Mouse (Mus musculus): ENCODE results near the gene Comt. TPM values are rescaled to one million over a fixed set of nuclear protein-coding genes. Genes with fewer than 3 reads are reported as not detected.

Comt gene
- polyA plus RNA-seq, 1 experiment = 53.8 TPM

DNA sequence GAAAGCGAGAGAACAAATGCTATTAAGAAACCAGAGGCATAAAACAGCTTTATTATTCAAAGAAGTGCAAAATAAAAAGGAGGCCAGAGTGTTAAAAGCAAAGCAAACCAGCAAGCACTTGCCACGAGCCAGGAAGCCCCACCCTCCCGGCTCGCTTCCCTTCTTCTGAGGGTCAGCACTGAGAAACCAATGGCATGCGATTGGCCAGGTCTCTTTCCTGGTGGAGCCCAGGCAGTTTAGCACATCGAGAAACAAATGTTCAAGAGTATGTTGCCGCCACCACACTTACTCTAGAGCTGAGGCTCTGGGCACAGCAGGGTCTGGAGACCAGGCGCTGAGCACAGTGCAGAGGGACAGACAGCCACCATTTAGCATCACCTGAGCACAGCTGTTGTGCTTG, 35.9 kb upstream of the Comt start:
- TF ChIP-seq POLR2A (IDR thresholded peaks at IDR 0.05; ENCODE audit: borderline replicate concordance, control insufficient read depth, low read depth, low read length) (no peak), CTCF (IDR thresholded peaks at IDR 0.05; ENCODE audit: control insufficient read depth, insufficient read depth, low read length) (no peak)

DNA sequence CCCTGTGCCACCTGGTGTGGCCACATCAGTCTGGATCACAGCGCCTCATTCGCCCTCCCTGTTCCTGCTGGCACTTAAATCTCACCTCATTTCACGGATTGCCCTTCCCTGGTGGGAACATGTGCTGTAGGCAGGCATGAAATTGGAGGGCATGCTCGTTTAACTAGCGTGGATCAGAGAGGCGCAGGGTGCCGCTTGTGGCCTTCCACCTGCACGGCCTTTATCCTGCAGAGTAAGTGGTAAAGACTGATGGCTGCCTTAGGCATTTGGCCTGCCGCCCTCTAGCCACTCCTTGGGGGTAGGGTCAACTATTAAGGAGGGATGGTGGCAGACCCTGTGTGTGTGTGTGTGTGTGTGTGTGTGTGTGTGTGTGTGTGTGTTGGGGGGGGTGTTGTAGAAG, 35.4 kb upstream of the Comt start:
- Histone ChIP-seq H3K27ac (ENCODE audit: control insufficient read depth, insufficient read depth, low read depth, low read length, poor library complexity) (no peak overlapping the region), H3K4me1 (ENCODE audit: control insufficient read depth, insufficient read depth, low read length) (peaks cover 1% of the 10 kb centered on the region; the same call in 1 of the 2 replicates), H3K4me3 (replicated peaks; ENCODE audit: control insufficient read depth, low read depth, low read length) (no peak overlapping the region)
- no peak for TF ChIP-seq CTCF (IDR thresholded peaks at IDR 0.05; ENCODE audit: control insufficient read depth, insufficient read depth, low read length)
- TF ChIP-seq POLR2A (IDR thresholded peaks at IDR 0.05; ENCODE audit: borderline replicate concordance, control insufficient read depth, low read depth, low read length) = no peak
- 90% methylated on average over 9 of the region's 9 CpGs for WGBS

More for the DNA sequence above, 35.9 kb upstream of the Comt start:
- Histone ChIP-seq H3K4me3 (replicated peaks; ENCODE audit: control insufficient read depth, low read depth, low read length) (no peak overlapping the region), H3K4me1 (ENCODE audit: control insufficient read depth, insufficient read depth, low read length) (peaks cover 1% of the 10 kb centered on the region; the same call in 1 of the 2 replicates), H3K27ac (ENCODE audit: control insufficient read depth, insufficient read depth, low read depth, low read length, poor library complexity) (no peak overlapping the region)
- WGBS = 58% methylated on average over 8 of the region's 8 CpGs

DNA sequence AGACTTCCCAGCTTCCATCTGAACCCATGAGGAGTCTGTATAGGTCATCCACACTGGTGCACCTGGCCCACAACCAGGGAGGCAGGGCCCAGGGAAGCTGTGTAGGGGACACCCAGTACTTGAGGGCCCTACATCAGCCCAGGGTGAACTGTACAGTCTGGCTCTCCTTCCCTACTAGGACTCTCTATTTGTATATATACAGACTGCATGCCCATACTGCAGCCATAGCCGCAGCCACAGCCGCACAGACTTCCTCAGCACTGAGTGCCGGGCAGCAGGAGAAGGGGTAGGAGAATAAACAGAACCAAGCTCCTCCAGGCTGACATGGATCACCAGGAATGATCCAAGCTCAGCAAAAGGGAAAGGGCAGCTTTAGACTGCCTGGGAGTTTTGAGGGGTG, 34.2 kb upstream of the Comt start:
- peaks cover 1% of the 10 kb centered on the region; the same call in 1 of the 2 replicates for H3K4me1 ChIP-seq (ENCODE audit: control insufficient read depth, insufficient read depth, low read length)
- no peak for TF ChIP-seq CTCF (IDR thresholded peaks at IDR 0.05; ENCODE audit: control insufficient read depth, insufficient read depth, low read length)
- no peak for TF ChIP-seq POLR2A (IDR thresholded peaks at IDR 0.05; ENCODE audit: borderline replicate concordance, control insufficient read depth, low read depth, low read length)

DNA sequence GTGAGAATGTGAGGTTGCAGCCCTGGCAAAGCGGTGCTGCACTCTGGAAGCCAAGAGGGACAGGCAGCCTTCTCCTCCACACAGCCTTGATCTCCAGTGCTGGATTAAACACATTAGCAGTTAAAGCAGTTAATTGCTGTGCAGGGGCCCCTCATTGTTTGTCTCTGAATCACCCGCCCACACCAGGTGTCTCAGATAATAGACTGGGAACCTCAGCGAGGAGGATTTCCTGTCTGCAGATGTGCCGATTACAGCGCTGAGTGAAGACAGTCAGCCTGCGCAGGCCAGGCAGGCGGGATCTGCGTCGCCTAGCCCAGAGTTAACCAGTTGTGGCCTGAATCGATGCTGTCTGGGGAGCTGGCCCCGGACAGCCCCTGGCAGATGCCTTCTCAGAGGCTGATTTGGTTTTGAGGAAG, 33.3 kb upstream of the Comt start:
- Histone ChIP-seq H3K4me1 (ENCODE audit: control insufficient read depth, insufficient read depth, low read length) (peaks cover 1% of the 10 kb centered on the region; the same call in 1 of the 2 replicates), H3K4me3 (replicated peaks; ENCODE audit: control insufficient read depth, low read depth, low read length) (no peak overlapping the region), H3K27ac (ENCODE audit: control insufficient read depth, insufficient read depth, low read depth, low read length, poor library complexity) (peak overlapping the region; percentile 47; the same call in 1 of the 2 replicates)
- WGBS = 10% methylated on average over 11 of the region's 11 CpGs
- TF ChIP-seq CTCF (IDR thresholded peaks at IDR 0.05; ENCODE audit: control insufficient read depth, insufficient read depth, low read length) (no peak), POLR2A (IDR thresholded peaks at IDR 0.05; ENCODE audit: borderline replicate concordance, control insufficient read depth, low read depth, low read length) (peak; percentile 29; the same call in 1 of the 2 replicates)

More for the DNA sequence above, 34.2 kb upstream of the Comt start:
- H3K4me3 ChIP-seq (replicated peaks; ENCODE audit: control insufficient read depth, low read depth, low read length) = no peak overlapping the region
- 96% methylated on average over 3 of the region's 3 CpGs for WGBS
- H3K27ac ChIP-seq (ENCODE audit: control insufficient read depth, insufficient read depth, low read depth, low read length, poor library complexity) = no peak overlapping the region

DNA sequence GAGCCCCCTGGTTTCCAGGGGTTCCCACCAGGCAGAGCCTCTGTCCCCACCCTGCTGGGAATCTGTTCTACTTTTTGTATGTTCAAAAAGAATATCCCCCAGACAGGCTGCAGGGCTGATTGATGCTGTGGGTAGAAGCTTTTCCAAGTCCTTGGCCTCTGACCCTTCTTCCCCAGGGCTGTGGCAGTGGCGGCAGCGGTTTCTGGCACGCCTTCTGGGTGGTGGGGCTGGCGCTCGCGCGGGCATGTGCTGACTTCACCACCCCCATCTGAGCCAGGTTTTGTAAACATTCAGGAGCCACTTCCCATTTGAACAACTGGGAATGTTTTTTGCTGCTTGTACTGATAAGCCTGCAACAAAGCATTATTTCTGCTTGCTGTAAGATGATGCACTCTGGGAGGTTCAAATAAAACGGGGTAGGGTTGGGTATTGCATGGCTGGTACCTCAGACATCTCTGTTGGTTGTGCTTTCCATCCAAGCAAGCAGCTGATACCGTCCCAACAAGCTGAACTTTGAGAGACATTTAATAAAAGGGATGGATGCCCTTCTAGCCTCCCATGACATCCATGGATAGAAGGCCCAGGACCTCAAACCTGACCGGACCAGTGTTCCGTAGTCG, 32.8 kb upstream of the Comt start:
- peak overlapping the region; percentile 47; the same call in 1 of the 2 replicates for H3K27ac ChIP-seq (ENCODE audit: control insufficient read depth, insufficient read depth, low read depth, low read length, poor library complexity)
- TF ChIP-seq CTCF (IDR thresholded peaks at IDR 0.05; ENCODE audit: control insufficient read depth, insufficient read depth, low read length) (no peak), POLR2A (IDR thresholded peaks at IDR 0.05; ENCODE audit: borderline replicate concordance, control insufficient read depth, low read depth, low read length) (no peak)
- 34% methylated on average over 12 of the region's 12 CpGs for WGBS
- H3K4me3 ChIP-seq (replicated peaks; ENCODE audit: control insufficient read depth, low read depth, low read length) = no peak overlapping the region
- peaks cover 1% of the 10 kb centered on the region; the same call in 1 of the 2 replicates for H3K4me1 ChIP-seq (ENCODE audit: control insufficient read depth, insufficient read depth, low read length)

DNA sequence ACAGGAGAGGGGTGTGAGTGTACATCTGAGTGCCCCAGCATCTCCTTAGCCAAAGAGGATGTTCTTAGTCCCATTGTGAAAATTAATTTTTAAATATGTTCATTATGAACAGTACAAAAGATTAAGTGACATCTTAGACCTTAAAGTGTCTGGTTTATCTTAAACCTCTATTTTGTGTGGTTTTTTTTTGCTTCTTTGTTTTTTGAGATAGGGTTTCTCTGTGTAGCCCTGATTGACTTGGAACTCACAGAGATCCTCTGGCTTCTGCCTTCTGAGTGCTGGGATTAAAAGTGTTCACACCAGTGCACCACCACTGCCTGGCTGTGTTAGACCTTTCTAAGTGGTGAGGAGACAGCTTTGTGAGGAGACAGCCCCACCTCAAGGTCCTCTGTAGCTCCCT, 32.0 kb upstream of the Comt start:
- no peak overlapping the region for H3K27ac ChIP-seq (ENCODE audit: control insufficient read depth, insufficient read depth, low read depth, low read length, poor library complexity)

DNA sequence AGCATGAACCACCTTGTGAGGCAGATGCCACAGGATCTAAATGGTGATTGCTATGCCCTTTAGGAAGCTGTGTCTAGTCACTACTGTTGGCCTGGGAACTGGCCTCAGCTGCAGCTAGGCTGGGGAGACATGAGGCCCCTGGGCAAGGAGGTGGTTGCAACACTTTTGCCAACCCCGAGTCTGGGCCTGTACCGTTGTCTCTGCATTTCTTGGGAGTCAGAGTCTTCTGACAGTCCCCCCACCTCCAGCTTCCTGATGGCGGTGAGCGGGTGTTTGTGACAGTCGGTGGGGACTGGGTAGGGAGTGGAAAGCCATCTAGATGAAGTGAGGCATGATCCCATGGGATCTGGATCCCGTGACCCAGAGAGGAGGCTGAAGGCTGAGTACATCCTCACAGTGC, 28.8 kb upstream of the Comt start:
- TF ChIP-seq CTCF (IDR thresholded peaks at IDR 0.05; ENCODE audit: control insufficient read depth, insufficient read depth, low read length) = no peak
- no peak for TF ChIP-seq POLR2A (IDR thresholded peaks at IDR 0.05; ENCODE audit: borderline replicate concordance, control insufficient read depth, low read depth, low read length)
- H3K4me1 ChIP-seq (ENCODE audit: control insufficient read depth, insufficient read depth, low read length) = peaks cover 1% of the 10 kb centered on the region; the same call in 1 of the 2 replicates
- H3K27ac ChIP-seq (ENCODE audit: control insufficient read depth, insufficient read depth, low read depth, low read length, poor library complexity) = no peak overlapping the region
- 73% methylated on average over 6 of the region's 6 CpGs for WGBS
- H3K4me3 ChIP-seq (replicated peaks; ENCODE audit: control insufficient read depth, low read depth, low read length) = no peak overlapping the region

More for the DNA sequence above, 32.0 kb upstream of the Comt start:
- TF ChIP-seq POLR2A (IDR thresholded peaks at IDR 0.05; ENCODE audit: borderline replicate concordance, control insufficient read depth, low read depth, low read length) (no peak), CTCF (IDR thresholded peaks at IDR 0.05; ENCODE audit: control insufficient read depth, insufficient read depth, low read length) (no peak)
- Histone ChIP-seq H3K4me3 (replicated peaks; ENCODE audit: control insufficient read depth, low read depth, low read length) (no peak overlapping the region), H3K4me1 (ENCODE audit: control insufficient read depth, insufficient read depth, low read length) (peaks cover 1% of the 10 kb centered on the region; the same call in 1 of the 2 replicates)

DNA sequence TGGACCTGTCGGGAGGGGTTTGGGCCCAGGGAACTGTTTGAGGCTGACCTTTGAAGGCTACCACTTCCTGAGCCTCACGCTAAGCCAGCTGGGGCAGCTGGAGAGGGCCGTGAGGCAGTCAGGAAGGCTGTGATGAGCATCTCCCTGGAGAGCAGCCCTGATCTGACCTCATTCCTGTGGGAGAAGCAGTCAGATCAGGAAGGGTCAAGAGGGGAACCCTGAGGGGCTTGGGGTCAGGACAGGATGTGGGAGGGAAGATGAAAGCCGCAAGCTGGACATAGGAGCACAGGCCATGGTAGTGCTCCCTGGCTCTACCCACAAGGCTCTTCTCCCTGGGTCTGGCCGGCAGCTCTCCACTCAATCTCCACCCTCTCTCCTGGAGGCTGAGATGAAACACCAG, 27.2 kb upstream of the Comt start:
- no peak overlapping the region for H3K4me3 ChIP-seq (replicated peaks; ENCODE audit: control insufficient read depth, low read depth, low read length)
- 79% methylated on average over 5 of the region's 5 CpGs for WGBS
- TF ChIP-seq CTCF (IDR thresholded peaks at IDR 0.05; ENCODE audit: control insufficient read depth, insufficient read depth, low read length) (no peak), POLR2A (IDR thresholded peaks at IDR 0.05; ENCODE audit: borderline replicate concordance, control insufficient read depth, low read depth, low read length) (no peak)
- H3K4me1 ChIP-seq (ENCODE audit: control insufficient read depth, insufficient read depth, low read length) = no peaks in the 10 kb centered on the region
- no peak overlapping the region for H3K27ac ChIP-seq (ENCODE audit: control insufficient read depth, insufficient read depth, low read depth, low read length, poor library complexity)

Data from bone marrow, adult 2 months (tissue).